Mouse (Mus musculus) embryonic fibroblast, embryonic 13.5 days (primary cell): ENCODE results near the gene Prpf6.

Source experiments
- CTCF ChIP-seq: IDR thresholded peaks from 2 replicates; pipeline ENCODE4 v1.5.1; 2011; ENCODE audit warnings: mild to moderate bottlenecking, control low read depth, low read length, moderate library complexity, borderline replicate concordance; ENCODE audit not compliant: insufficient read depth
- POLR2A ChIP-seq: IDR thresholded peaks from 2 replicates; pipeline ENCODE4 v1.6.1; 2011; ENCODE audit warnings: low read depth, mild to moderate bottlenecking, control low read depth, low read length, moderate library complexity

GRCm38 (mm10) chr2:181698241-181698640 lies 106.6 kb downstream of the Prpf6 start, which contains the start of gene Lkaaear1:
- no peak for TF ChIP-seq POLR2A
- no peak for TF ChIP-seq CTCF
